Mouse (Mus musculus) limb, embryonic 14.5 days (tissue): ENCODE results near the gene Wdr46. TPM values are rescaled to one million over a fixed set of nuclear protein-coding genes. Genes with fewer than 3 reads are reported as not detected.
"Not testable (repeated sequence)": the region's sequence is repeated elsewhere in the genome, so short reads cannot be mapped to it uniquely, and the experiment has no call there.

Source experiments
- ATAC-seq: fragments of 200-750 bp; cut with Nextera tagmentation; 2 replicates; pipeline ENCODE4 v1.8.0; 2017; ENCODE audit warnings: low read depth, moderate number of reproducible peaks, moderate TSS enrichment; ENCODE audit not compliant: low FRiP score
- DNase-seq: peaks from one replicate; pipeline ENCODE4 v3.0.0-alpha.2; 2015; ENCODE audit warnings: low spot score
- H3K27ac ChIP-seq: fragments of 300-500 bp; sonication (generic); replicated peaks from 2 replicates; pipeline ENCODE4 v1.5.1; 2014; ENCODE audit warnings: low read depth, mild to moderate bottlenecking, low read length, moderate library complexity, mixed read lengths
- H3K27me3 ChIP-seq: fragments of 300-500 bp; sonication (generic); 2 replicates; pipeline ENCODE4 v1.6.1; 2014; ENCODE audit warnings: low read length, mixed read lengths; ENCODE audit not compliant: control insufficient read depth, insufficient read depth
- H3K36me3 ChIP-seq: fragments of 300-500 bp; sonication (generic); 2 replicates; pipeline ENCODE4 v1.6.1; 2014; ENCODE audit warnings: mild to moderate bottlenecking, low read length, moderate library complexity, mixed read lengths; ENCODE audit not compliant: control insufficient read depth, insufficient read depth
- H3K4me1 ChIP-seq: fragments of 300-500 bp; sonication (generic); 2 replicates; pipeline ENCODE4 v1.6.1; 2014; ENCODE audit warnings: antibody characterized with exemption, low read length, mixed read lengths; ENCODE audit not compliant: control insufficient read depth, insufficient read depth
- H3K4me2 ChIP-seq: fragments of 300-500 bp; sonication (generic); replicated peaks from 2 replicates; pipeline ENCODE4 v1.6.1; 2014; ENCODE audit warnings: low read depth, mild to moderate bottlenecking, low read length, moderate library complexity; ENCODE audit not compliant: severe bottlenecking
- H3K4me3 ChIP-seq: fragments of 300-500 bp; sonication (generic); replicated peaks from 2 replicates; pipeline ENCODE4 v1.5.1; 2014; ENCODE audit warnings: low read length
- H3K9ac ChIP-seq: fragments of 300-500 bp; sonication (generic); 2 replicates; pipeline ENCODE4 v1.6.1; 2014; ENCODE audit warnings: mild to moderate bottlenecking, low read depth, low read length, moderate library complexity; ENCODE audit not compliant: severe bottlenecking
- H3K9me3 ChIP-seq: fragments of 300-500 bp; sonication (generic); 2 replicates; pipeline ENCODE4 v1.6.1; 2016; ENCODE audit warnings: low read length; ENCODE audit not compliant: control insufficient read depth
- POLR2A ChIP-seq: fragments of 200-500 bp; IDR thresholded peaks from 2 replicates; pipeline ENCODE4 v1.8.0; 2012; ENCODE audit warnings: inconsistent platforms, mild to moderate bottlenecking, moderate library complexity, borderline replicate concordance; ENCODE audit not compliant: insufficient read depth, insufficient read length; ENCODE audit errors: extremely low read depth
- WGBS: fragments of 180-500 bp; shearing (Covaris S2); extraction: QIAGEN DNeasy Blood & Tissue Kit; methylation state at CpG from one replicate; pipeline ENCODE4 v1.1.7; 2014; 5-methylcytosine and 5-hydroxymethylcytosine counted together
- polyA plus RNA-seq, 2 experiments: library from polyadenylated mRNA; depleted of rRNA in 1 of 2; stranded (reverse) in 1 of 2; unstranded in 1 of 2; fragments of >200 nt; fragmentation: Nextera tagmentation in 1 of 2; extraction: Ambion mirVana in 1 of 2; gene quantifications; 2 replicates each; pipeline versions ENCODE4 v1.2.1 to v1.2.3; 2012 to 2014

Gene Wdr46
- polyA plus RNA-seq, 2 experiments, result 21.6 to 30.9 TPM

GRCm38 (mm10) chr17:33951021-33951946 lies 10.8 kb downstream of the Wdr46 start, which contains the start of gene B3galt4:
B3galt4 (minus strand) TSS chr17:33951488.
- DNase-seq (peak; percentile 83), ATAC-seq (peak; percentile 79)
- Histone ChIP-seq H3K9me3 (no peaks in the 10 kb centered on the region), H3K27me3 (no peaks in the 10 kb centered on the region), H3K9ac (peak within 1 kb of the TSS; percentile 63), H3K4me3 (peak within 1 kb of the TSS; percentile 43), H3K27ac (peak within 1 kb of the TSS; percentile 88), H3K4me2 (peak within 1 kb of the TSS; percentile 85), H3K36me3 (peaks cover 66% of the 10 kb centered on the region), H3K4me1 (peaks cover 32% of the 10 kb centered on the region)
- no peak; the same call in 1 of the 2 replicates for TF ChIP-seq POLR2A
- WGBS, result 3% methylated on average over 44 of the region's 45 CpGs

DNA sequence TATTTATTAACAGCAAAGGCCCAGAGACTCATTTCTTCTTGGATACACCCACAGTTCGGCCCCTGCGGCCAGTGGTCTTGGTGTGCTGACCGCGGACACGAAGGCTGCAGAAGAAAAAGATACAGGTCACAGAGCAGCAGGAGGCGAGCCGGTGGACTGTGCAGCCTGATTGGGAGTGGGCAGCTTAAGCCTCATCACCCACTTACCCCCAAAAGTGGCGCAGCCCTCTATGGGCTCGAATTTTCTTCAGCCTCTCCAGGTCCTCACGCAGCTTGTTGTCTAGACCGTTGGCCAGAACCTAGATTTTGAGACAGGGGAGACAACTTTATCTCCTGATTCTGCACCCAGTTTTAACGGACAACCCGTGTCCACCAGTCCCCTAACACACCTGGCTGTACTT lies 11.6 kb downstream of the Wdr46 start:
- WGBS, result 74% methylated on average over 13 of the region's 13 CpGs
- H3K27ac ChIP-seq, result not testable (repeated sequence)

GRCm38 (mm10) chr17:33952879-33953278 lies 12.4 kb downstream of the Wdr46 start:
- Histone ChIP-seq H3K9ac (peak overlapping the region; percentile 21; the same call in 1 of the 2 replicates), H3K4me3 (no peak overlapping the region), H3K4me1 (peaks cover 38% of the 10 kb centered on the region), H3K27ac (no peak overlapping the region), H3K4me2 (0 out of 2 replicates have a peak overlapping the region, but pooled peaks have one; percentile 7), H3K36me3 (peaks cover 54% of the 10 kb centered on the region), H3K9me3 (no peaks in the 10 kb centered on the region), H3K27me3 (no peaks in the 10 kb centered on the region)
- no peak for TF ChIP-seq POLR2A
- DNase-seq (no peak), ATAC-seq (no peak)
- 76% methylated on average over 4 of the region's 4 CpGs for WGBS

More for the DNA sequence above, 11.6 kb downstream of the Wdr46 start:
- peak overlapping the region; percentile 85 for H3K4me2 ChIP-seq
- H3K4me1 ChIP-seq, result peaks cover 38% of the 10 kb centered on the region
- ATAC-seq, H3K9me3 ChIP-seq, H3K27me3 ChIP-seq, DNase-seq: not testable (repeated sequence)
- H3K4me3 ChIP-seq, result peak overlapping the region; percentile 43
- H3K36me3 ChIP-seq, result peaks cover 60% of the 10 kb centered on the region
- H3K9ac ChIP-seq, result peak overlapping the region; percentile 63; the same call in 1 of the 2 replicates

DNA sequence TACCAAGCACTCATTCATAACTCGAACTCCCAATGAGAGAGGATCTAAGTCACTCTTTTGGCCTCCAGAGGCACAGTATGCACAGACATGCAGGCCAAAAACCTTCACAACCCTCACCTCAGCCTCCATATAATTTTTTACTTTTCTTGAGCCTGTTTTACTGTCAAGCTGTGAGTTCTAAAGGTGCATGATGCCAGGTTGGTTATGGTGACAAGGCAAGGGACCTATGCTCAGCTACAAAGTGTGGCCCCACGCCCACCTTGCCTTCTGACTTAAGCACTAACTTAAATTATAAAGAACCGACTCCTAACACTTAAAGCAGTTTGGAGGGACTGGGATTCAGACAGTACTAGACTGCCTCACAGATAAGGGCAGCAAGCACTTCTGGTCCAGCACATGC lies 12.8 kb downstream of the Wdr46 start:
- Histone ChIP-seq H3K9ac (peak overlapping the region; percentile 21; the same call in 1 of the 2 replicates), H3K27me3 (no peaks in the 10 kb centered on the region), H3K4me3 (no peak overlapping the region), H3K4me1 (peaks cover 38% of the 10 kb centered on the region), H3K4me2 (no peak overlapping the region), H3K9me3 (no peaks in the 10 kb centered on the region), H3K36me3 (peaks cover 58% of the 10 kb centered on the region), H3K27ac (no peak overlapping the region)
- WGBS, result 88% methylated on average over 3 of the region's 3 CpGs
- ATAC-seq, result no peak
- no peak for DNase-seq
- no peak for TF ChIP-seq POLR2A

DNA sequence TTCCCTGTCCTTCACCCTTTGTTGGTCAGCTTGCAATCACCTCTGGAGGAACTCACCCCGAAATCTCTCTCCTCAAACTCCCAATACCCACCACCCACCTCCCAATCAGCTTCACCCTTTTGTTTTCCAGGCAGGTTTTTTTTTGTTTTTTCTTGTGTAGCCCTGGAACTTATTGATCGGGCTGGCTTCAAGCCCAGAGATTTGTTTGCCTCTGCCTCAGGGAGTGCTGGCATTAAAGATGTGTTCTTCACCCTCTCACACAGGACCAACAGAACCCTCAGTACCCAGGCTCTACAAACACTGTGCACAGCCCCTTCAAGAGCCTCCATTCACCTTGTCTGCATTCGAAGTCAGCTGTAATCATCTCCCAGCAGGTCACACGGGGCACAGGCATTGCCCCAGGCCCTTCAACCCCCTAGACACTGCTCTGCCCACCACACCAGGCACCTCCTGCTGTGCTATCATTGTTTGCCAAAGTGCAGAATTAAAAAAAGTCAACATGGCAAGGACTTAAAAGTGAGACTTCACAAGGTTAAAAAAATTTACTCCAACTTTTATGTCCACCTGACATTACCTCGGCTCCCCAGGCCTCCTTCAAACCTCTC lies 13.6 kb downstream of the Wdr46 start:
- TF ChIP-seq POLR2A, result no peak
- H3K9ac ChIP-seq, result peak overlapping the region; percentile 96
- peak overlapping the region; percentile 99 for H3K4me2 ChIP-seq
- no peak for DNase-seq
- peak overlapping the region; percentile 91; the same call in 1 of the 2 replicates for H3K27ac ChIP-seq
- H3K4me1 ChIP-seq, result peaks cover 38% of the 10 kb centered on the region
- 32% methylated on average over 5 of the region's 5 CpGs for WGBS
- no peaks in the 10 kb centered on the region for H3K27me3 ChIP-seq
- peak overlapping the region; percentile 95 for H3K4me3 ChIP-seq
- ATAC-seq, result no peak
- no peaks in the 10 kb centered on the region for H3K9me3 ChIP-seq
- H3K36me3 ChIP-seq, result peaks cover 59% of the 10 kb centered on the region
